12 mouse cellular contexts compared by ENCODE assay signal in genomic region chr1:57890903-57891267, GRCm38 (mm10).
DNase-seq lines count a peak whose midpoint lies in the region; ATAC-seq lines count a peak whose summit lies in the region.
"Had no signal": no experiment of that assay in that cellular context is flagged by ENCODE, and none has a peak within 500 bp of the region (broad histone marks: within the 10 kb centered on the region; RNA-seq: fewer than 3 reads in every experiment).

No protein-coding gene starts in this region.

- H3K9me3 ChIP-seq in heart, embryonic 13.5 days, result no peaks in the 10 kb centered on the region
- peaks cover 5% of the 10 kb centered on the region; the same call in 1 of the 2 replicates for H3K9me3 ChIP-seq in kidney, embryonic 16.5 days (ENCODE audit: low read length)
- H3K9me3 ChIP-seq in midbrain, embryonic 15.5 days, result no peaks in the 10 kb centered on the region
- no peaks in the 10 kb centered on the region for H3K9me3 ChIP-seq in midbrain, embryonic 11.5 days (ENCODE audit: control insufficient read depth, low read length)
- H3K9me3 ChIP-seq: embryonic facial prominence, embryonic 12.5 days had no signal

- ATAC-seq in heart, embryonic 13.5 days (ENCODE audit: extremely low read depth, insufficient number of reproducible peaks, low FRiP score, low TSS enrichment), result no peak
- ATAC-seq in kidney, embryonic 16.5 days (ENCODE audit: low FRiP score, low TSS enrichment), result no peak
- ATAC-seq in midbrain, embryonic 15.5 days (replicated peaks), result no peak
- ATAC-seq in midbrain, embryonic 11.5 days (ENCODE audit: low FRiP score), result no peak
- ATAC-seq: activated CD4-positive, CD25-positive, alpha-beta regulatory T cell, adult 4 months; forebrain, embryonic 16.5 days had no signal

- no peak overlapping the region for H3K4me3 ChIP-seq in heart, embryonic 13.5 days
- H3K4me3 ChIP-seq in kidney, embryonic 16.5 days (ENCODE audit: low read length), result no peak overlapping the region
- H3K4me3 ChIP-seq in midbrain, embryonic 15.5 days, result no peak overlapping the region
- H3K4me3 ChIP-seq in midbrain, embryonic 11.5 days (ENCODE audit: low read depth, low read length), result no peak overlapping the region
- H3K4me3 ChIP-seq: embryonic facial prominence, embryonic 12.5 days had no signal

- H3K27me3 ChIP-seq in heart, embryonic 13.5 days (replicated peaks), result no peaks in the 10 kb centered on the region
- no peaks in the 10 kb centered on the region for H3K27me3 ChIP-seq in kidney, embryonic 16.5 days (ENCODE audit: insufficient read depth, low read length)
- H3K27me3 ChIP-seq in midbrain, embryonic 15.5 days (replicated peaks), result no peaks in the 10 kb centered on the region
- no peaks in the 10 kb centered on the region for H3K27me3 ChIP-seq in midbrain, embryonic 11.5 days (ENCODE audit: control insufficient read depth, insufficient read depth, low read length)
- H3K27me3 ChIP-seq: embryonic facial prominence, embryonic 12.5 days had no signal

- H3K4me2 ChIP-seq in heart, embryonic 13.5 days, result no peak overlapping the region
- no peak overlapping the region for H3K4me2 ChIP-seq in kidney, embryonic 16.5 days (replicated peaks; ENCODE audit: low read depth, low read length)
- no peak overlapping the region for H3K4me2 ChIP-seq in midbrain, embryonic 15.5 days
- no peak overlapping the region for H3K4me2 ChIP-seq in midbrain, embryonic 11.5 days
- H3K4me2 ChIP-seq: embryonic facial prominence, embryonic 12.5 days had no signal

- no peak for DNase-seq in heart, postnatal 4 days
- DNase-seq in kidney, adult 18-20 months, result no peak
- DNase-seq in midbrain, embryonic 11.5 days (ENCODE audit: low spot score, missing footprints), result no peak
- DNase-seq in neural tube, embryonic 10.5 days (ENCODE audit: extremely low spot score, low spot score), result no peak
- DNase-seq: layer of hippocampus, postnatal 36 days; thymus, postnatal 4 days had no signal

- WGBS in heart, embryonic 13.5 days, result 70% methylated on average over 8 of the region's 8 CpGs
- 70% methylated on average over 8 of the region's 8 CpGs for WGBS in kidney, embryonic 16.5 days
- 68% methylated on average over 8 of the region's 8 CpGs for WGBS in midbrain, embryonic 15.5 days
- 78% methylated on average over 8 of the region's 8 CpGs for WGBS in midbrain, embryonic 11.5 days

- H3K9ac ChIP-seq in heart, embryonic 13.5 days, result no peak overlapping the region
- no peak overlapping the region for H3K9ac ChIP-seq in kidney, embryonic 16.5 days (replicated peaks; ENCODE audit: low read length)
- no peak overlapping the region for H3K9ac ChIP-seq in midbrain, embryonic 15.5 days
- no peak overlapping the region for H3K9ac ChIP-seq in midbrain, embryonic 11.5 days (ENCODE audit: low read length)
- H3K9ac ChIP-seq: embryonic facial prominence, embryonic 12.5 days had no signal

- H3K27ac ChIP-seq in heart, embryonic 13.5 days (replicated peaks), result peak overlapping the region; percentile 78
- H3K27ac ChIP-seq in kidney, embryonic 16.5 days (ENCODE audit: low read length), result peak overlapping the region; percentile 70; the same call in 1 of the 2 replicates
- 0 out of 2 replicates have a peak overlapping the region, but pooled peaks have one; percentile 0 for H3K27ac ChIP-seq in midbrain, embryonic 15.5 days
- no peak overlapping the region for H3K27ac ChIP-seq in midbrain, embryonic 11.5 days (ENCODE audit: low read depth, low read length)
- H3K27ac ChIP-seq: embryonic facial prominence, embryonic 12.5 days had no signal

- peaks cover 28% of the 10 kb centered on the region for H3K36me3 ChIP-seq in heart, embryonic 13.5 days
- peaks cover 3% of the 10 kb centered on the region; the same call in 1 of the 2 replicates for H3K36me3 ChIP-seq in kidney, embryonic 16.5 days (ENCODE audit: insufficient read depth, low read length)
- H3K36me3 ChIP-seq in midbrain, embryonic 15.5 days (replicated peaks), result no peaks in the 10 kb centered on the region
- H3K36me3 ChIP-seq in midbrain, embryonic 11.5 days (ENCODE audit: control insufficient read depth, insufficient read depth, low read length), result no peaks in the 10 kb centered on the region

- H3K4me1 ChIP-seq in heart, embryonic 13.5 days, result peaks cover 33% of the 10 kb centered on the region
- peaks cover 15% of the 10 kb centered on the region for H3K4me1 ChIP-seq in kidney, embryonic 16.5 days (ENCODE audit: insufficient read depth, low read length)
- peaks cover 8% of the 10 kb centered on the region for H3K4me1 ChIP-seq in midbrain, embryonic 15.5 days
- H3K4me1 ChIP-seq in midbrain, embryonic 11.5 days (ENCODE audit: control insufficient read depth, insufficient read depth, low read length), result peaks cover 3% of the 10 kb centered on the region
- H3K4me1 ChIP-seq: embryonic facial prominence, embryonic 12.5 days had no signal
